Mouse (Mus musculus): Measurements from ENCODE around the gene Tenm4. TPM values are rescaled to one million over a fixed set of nuclear protein-coding genes. Genes with fewer than 3 reads are reported as not detected.

The Tenm4 gene
- polyA plus RNA-seq, 1 experiment from 2014 or later, result 9.1 TPM

GRCm38 (mm10) chr7:96575202-96575650, 404.2 kb downstream of the Tenm4 start:
- Histone ChIP-seq H3K4me2 (ENCODE audit: low read depth, low read length) (no peak overlapping the region), H3K4me3 (ENCODE audit: low read length) (no peak overlapping the region), H3K27ac (ENCODE audit: low read length) (0 out of 2 replicates have a peak overlapping the region, but pooled peaks have one; percentile 33), H3K9ac (ENCODE audit: low read length) (no peak overlapping the region), H3K36me3 (ENCODE audit: control insufficient read depth, insufficient read depth) (no peaks in the 10 kb centered on the region), H3K27me3 (ENCODE audit: control insufficient read depth, insufficient read depth, low read length) (0 out of 2 replicates have a peak, but pooled peaks cover 4% of the 10 kb centered on the region), H3K9me3 (replicated peaks; ENCODE audit: control insufficient read depth, low read length) (no peaks in the 10 kb centered on the region), H3K4me1 (ENCODE audit: control insufficient read depth, insufficient read depth, low read length) (peaks cover 6% of the 10 kb centered on the region; the same call in 1 of the 2 replicates)
- ATAC-seq (replicated peaks; ENCODE audit: extremely low read depth, insufficient read depth, low FRiP score), result peak; percentile 70; the same call in 1 of the 2 replicates
- 41% methylated on average over 7 of the region's 7 CpGs for WGBS

GRCm38 (mm10) chr7:96582752-96583151, 411.7 kb downstream of the Tenm4 start:
- H3K4me1 ChIP-seq (ENCODE audit: control insufficient read depth, insufficient read depth, low read length), result no peaks in the 10 kb centered on the region
- 61% methylated on average over 6 of the region's 6 CpGs for WGBS
- no peaks in the 10 kb centered on the region for H3K36me3 ChIP-seq (ENCODE audit: control insufficient read depth, insufficient read depth)
- H3K4me3 ChIP-seq (ENCODE audit: low read length), result no peak overlapping the region
- peaks cover 7% of the 10 kb centered on the region; the same call in 1 of the 2 replicates for H3K27me3 ChIP-seq (ENCODE audit: control insufficient read depth, insufficient read depth, low read length)
- H3K9me3 ChIP-seq (replicated peaks; ENCODE audit: control insufficient read depth, low read length), result no peaks in the 10 kb centered on the region
- no peak for ATAC-seq (replicated peaks; ENCODE audit: extremely low read depth, insufficient read depth, low FRiP score)
- H3K27ac ChIP-seq (ENCODE audit: low read length), result no peak overlapping the region
- no peak overlapping the region for H3K4me2 ChIP-seq (ENCODE audit: low read depth, low read length)
- no peak overlapping the region for H3K9ac ChIP-seq (ENCODE audit: low read length)

GRCm38 (mm10) chr7:96587403-96587802, 416.4 kb downstream of the Tenm4 start:
- Histone ChIP-seq H3K4me1 (ENCODE audit: control insufficient read depth, insufficient read depth, low read length) (no peaks in the 10 kb centered on the region), H3K9ac (ENCODE audit: low read length) (no peak overlapping the region), H3K9me3 (replicated peaks; ENCODE audit: control insufficient read depth, low read length) (no peaks in the 10 kb centered on the region), H3K4me3 (ENCODE audit: low read length) (no peak overlapping the region), H3K4me2 (ENCODE audit: low read depth, low read length) (no peak overlapping the region), H3K27ac (ENCODE audit: low read length) (no peak overlapping the region), H3K36me3 (ENCODE audit: control insufficient read depth, insufficient read depth) (no peaks in the 10 kb centered on the region), H3K27me3 (ENCODE audit: control insufficient read depth, insufficient read depth, low read length) (peaks cover 5% of the 10 kb centered on the region; the same call in 1 of the 2 replicates)
- no peak for ATAC-seq (replicated peaks; ENCODE audit: extremely low read depth, insufficient read depth, low FRiP score)

- no peak for ATAC-seq (replicated peaks; ENCODE audit: extremely low read depth, insufficient read depth, low FRiP score)
- H3K27ac ChIP-seq (ENCODE audit: low read length), result no peak overlapping the region
- H3K4me1 ChIP-seq (ENCODE audit: control insufficient read depth, insufficient read depth, low read length), result no peaks in the 10 kb centered on the region
- 84% methylated on average over 6 of the region's 6 CpGs for WGBS
- H3K4me3 ChIP-seq (ENCODE audit: low read length), result no peak overlapping the region
- H3K36me3 ChIP-seq (ENCODE audit: control insufficient read depth, insufficient read depth), result no peaks in the 10 kb centered on the region
- no peaks in the 10 kb centered on the region for H3K9me3 ChIP-seq (replicated peaks; ENCODE audit: control insufficient read depth, low read length)
- H3K27me3 ChIP-seq (ENCODE audit: control insufficient read depth, insufficient read depth, low read length), result peaks cover 5% of the 10 kb centered on the region; the same call in 1 of the 2 replicates
- no peak overlapping the region for H3K4me2 ChIP-seq (ENCODE audit: low read depth, low read length)
- H3K9ac ChIP-seq (ENCODE audit: low read length), result no peak overlapping the region
Measured at GRCm38 (mm10) chr7:96588567-96588966, 417.5 kb downstream of the Tenm4 start.

- WGBS, result 78% methylated on average over 9 of the region's 9 CpGs
- no peaks in the 10 kb centered on the region for H3K9me3 ChIP-seq (replicated peaks; ENCODE audit: control insufficient read depth, low read length)
- H3K4me1 ChIP-seq (ENCODE audit: control insufficient read depth, insufficient read depth, low read length), result no peaks in the 10 kb centered on the region
- no peak overlapping the region for H3K9ac ChIP-seq (ENCODE audit: low read length)
- ATAC-seq (replicated peaks; ENCODE audit: extremely low read depth, insufficient read depth, low FRiP score), result no peak
- no peak overlapping the region for H3K4me2 ChIP-seq (ENCODE audit: low read depth, low read length)
- H3K36me3 ChIP-seq (ENCODE audit: control insufficient read depth, insufficient read depth), result no peaks in the 10 kb centered on the region
- H3K27ac ChIP-seq (ENCODE audit: low read length), result no peak overlapping the region
- H3K27me3 ChIP-seq (ENCODE audit: control insufficient read depth, insufficient read depth, low read length), result 0 out of 2 replicates have a peak, but pooled peaks cover 2% of the 10 kb centered on the region
- no peak overlapping the region for H3K4me3 ChIP-seq (ENCODE audit: low read length)
Measured at GRCm38 (mm10) chr7:96595535-96596295, 424.7 kb downstream of the Tenm4 start.

GRCm38 (mm10) chr7:96596402-96597195, 425.6 kb downstream of the Tenm4 start:
- no peak overlapping the region for H3K4me2 ChIP-seq (ENCODE audit: low read depth, low read length)
- H3K27ac ChIP-seq (ENCODE audit: low read length), result no peak overlapping the region
- H3K9me3 ChIP-seq (replicated peaks; ENCODE audit: control insufficient read depth, low read length), result no peaks in the 10 kb centered on the region
- WGBS, result 56% methylated on average over 9 of the region's 9 CpGs
- no peak for ATAC-seq (replicated peaks; ENCODE audit: extremely low read depth, insufficient read depth, low FRiP score)
- no peak overlapping the region for H3K4me3 ChIP-seq (ENCODE audit: low read length)
- H3K36me3 ChIP-seq (ENCODE audit: control insufficient read depth, insufficient read depth), result no peaks in the 10 kb centered on the region
- H3K27me3 ChIP-seq (ENCODE audit: control insufficient read depth, insufficient read depth, low read length), result no peaks in the 10 kb centered on the region
- H3K4me1 ChIP-seq (ENCODE audit: control insufficient read depth, insufficient read depth, low read length), result no peaks in the 10 kb centered on the region
- H3K9ac ChIP-seq (ENCODE audit: low read length), result no peak overlapping the region

GRCm38 (mm10) chr7:96597871-96598270, 426.8 kb downstream of the Tenm4 start:
- Histone ChIP-seq H3K27me3 (ENCODE audit: control insufficient read depth, insufficient read depth, low read length) (no peaks in the 10 kb centered on the region), H3K36me3 (ENCODE audit: control insufficient read depth, insufficient read depth) (no peaks in the 10 kb centered on the region), H3K9me3 (replicated peaks; ENCODE audit: control insufficient read depth, low read length) (no peaks in the 10 kb centered on the region), H3K4me1 (ENCODE audit: control insufficient read depth, insufficient read depth, low read length) (no peaks in the 10 kb centered on the region), H3K4me3 (ENCODE audit: low read length) (no peak overlapping the region), H3K27ac (ENCODE audit: low read length) (no peak overlapping the region), H3K9ac (ENCODE audit: low read length) (no peak overlapping the region), H3K4me2 (ENCODE audit: low read depth, low read length) (no peak overlapping the region)
- 88% methylated on average over 4 of the region's 4 CpGs for whole genome bisulfite sequencing
- ATAC-seq (replicated peaks; ENCODE audit: extremely low read depth, insufficient read depth, low FRiP score), result no peak

GRCm38 (mm10) chr7:96599081-96599480, 428.0 kb downstream of the Tenm4 start:
- Histone ChIP-seq H3K4me2 (ENCODE audit: low read depth, low read length) (no peak overlapping the region), H3K9ac (ENCODE audit: low read length) (no peak overlapping the region), H3K27me3 (ENCODE audit: control insufficient read depth, insufficient read depth, low read length) (no peaks in the 10 kb centered on the region), H3K36me3 (ENCODE audit: control insufficient read depth, insufficient read depth) (no peaks in the 10 kb centered on the region), H3K4me1 (ENCODE audit: control insufficient read depth, insufficient read depth, low read length) (no peaks in the 10 kb centered on the region), H3K4me3 (ENCODE audit: low read length) (no peak overlapping the region), H3K9me3 (replicated peaks; ENCODE audit: control insufficient read depth, low read length) (no peaks in the 10 kb centered on the region), H3K27ac (ENCODE audit: low read length) (no peak overlapping the region)
- ATAC-seq (replicated peaks; ENCODE audit: extremely low read depth, insufficient read depth, low FRiP score), result no peak
- WGBS, result 64% methylated on average over 3 of the region's 3 CpGs
